Mouse (Mus musculus) heart, postnatal 0 days (tissue): ENCODE results near the gene Gm20379. TPM values are rescaled to one million over a fixed set of nuclear protein-coding genes. Genes with fewer than 3 reads are reported as not detected.

ENCODE experiments used
- ATAC-seq: fragments of 200-750 bp; cut with Nextera tagmentation; 2 replicates; pipeline ENCODE4 v1.8.0; 2017; ENCODE audit warnings: low read depth, moderate number of reproducible peaks, moderate library complexity; ENCODE audit not compliant: insufficient read depth
- DNase-seq: peaks from one replicate; pipeline ENCODE4 v3.0.0-alpha.2; 2016; ENCODE audit warnings: low spot score
- H3K27ac ChIP-seq: fragments of 300-500 bp; sonication (generic); 2 replicates; pipeline ENCODE4 v1.5.1; 2014; ENCODE audit warnings: low read depth, mild to moderate bottlenecking
- H3K27me3 ChIP-seq: fragments of 300-500 bp; sonication (generic); 2 replicates; pipeline ENCODE4 v1.6.1; 2014; ENCODE audit warnings: low read length, mixed read lengths; ENCODE audit not compliant: control insufficient read depth, insufficient read depth
- H3K36me3 ChIP-seq: fragments of 300-500 bp; sonication (generic); replicated peaks from 2 replicates; pipeline ENCODE4 v1.6.1; 2014; ENCODE audit warnings: low read length, mixed read lengths; ENCODE audit not compliant: control insufficient read depth, insufficient read depth
- H3K4me1 ChIP-seq: fragments of 300-500 bp; sonication (generic); 2 replicates; pipeline ENCODE4 v1.6.1; 2014; ENCODE audit warnings: antibody characterized with exemption; ENCODE audit not compliant: control insufficient read depth, insufficient read depth
- H3K4me2 ChIP-seq: fragments of 300-500 bp; sonication (generic); 2 replicates; pipeline ENCODE4 v1.6.1; 2014; ENCODE audit warnings: low read depth, mild to moderate bottlenecking, low read length, moderate library complexity
- H3K4me3 ChIP-seq: fragments of 300-500 bp; sonication (generic); 2 replicates; pipeline ENCODE4 v1.5.1; 2014; ENCODE audit warnings: low read depth, low read length
- H3K9ac ChIP-seq: fragments of 300-500 bp; sonication (generic); replicated peaks from 2 replicates; pipeline ENCODE4 v1.6.1; 2014; ENCODE audit warnings: low read depth, low read length, mixed read lengths
- H3K9me3 ChIP-seq: fragments of 300-500 bp; sonication (generic); replicated peaks from 2 replicates; pipeline ENCODE4 v1.6.1; 2016; ENCODE audit warnings: low read length; ENCODE audit not compliant: control insufficient read depth
- CTCF ChIP-seq: IDR thresholded peaks from 2 replicates; pipeline ENCODE4 v1.5.1; 2016; ENCODE audit warnings: antibody characterized with exemption, control low read depth, low read depth
- EP300 ChIP-seq: IDR thresholded peaks from 2 replicates; pipeline ENCODE4 v1.6.1; 2016; ENCODE audit warnings: antibody characterized with exemption, low read depth
- WGBS: fragments of 180-500 bp; shearing (Covaris S2); extraction: QIAGEN DNeasy Blood & Tissue Kit; methylation state at CpG from one replicate; pipeline ENCODE4 v1.1.7; 2014; 5-methylcytosine and 5-hydroxymethylcytosine counted together
- polyA plus RNA-seq: library from polyadenylated mRNA; unstranded; fragments of >200 nt; fragmentation: Nextera tagmentation; extraction: Ambion mirVana; gene quantifications from 2 replicates; pipeline ENCODE4 v1.2.1, GENCODE M21; 2015
- total RNA-seq: library from RNA; depleted of rRNA; stranded (reverse); fragments of >200 nt; gene quantifications from 2 replicates; pipeline ENCODE4 v1.2.3, GENCODE M21; 2014; ENCODE audit warnings: low replicate concordance; rRNA removed

Gm20379 gene
- total RNA-seq (not detected in 2 replicates), polyA plus RNA-seq (0.12 and 0.31 TPM in 2 replicates)

- no peak within 1 kb of the TSS for H3K4me3 ChIP-seq
- no peak for TF ChIP-seq CTCF
- ATAC-seq (no peak), DNase-seq (no peak)
- H3K27ac ChIP-seq = no peak within 1 kb of the TSS
- H3K9ac ChIP-seq = no peak within 1 kb of the TSS
- no peak within 1 kb of the TSS for H3K4me2 ChIP-seq
- H3K36me3 ChIP-seq = peaks cover 21% of the 10 kb centered on the region
- no peaks in the 10 kb centered on the region for H3K9me3 ChIP-seq
- WGBS = 95% methylated on average over 11 of the region's 11 CpGs
- no peaks in the 10 kb centered on the region for H3K27me3 ChIP-seq
- H3K4me1 ChIP-seq = no peaks in the 10 kb centered on the region
Observed at GRCm38 (mm10) chr13:92305680-92306079, at the start of gene Gm20379. Gm20379 (plus strand) TSS chr13:92305980.

- Histone ChIP-seq H3K4me2 (no peak overlapping the region), H3K36me3 (peaks cover 6% of the 10 kb centered on the region), H3K9ac (no peak overlapping the region), H3K4me3 (no peak overlapping the region), H3K4me1 (no peaks in the 10 kb centered on the region), H3K27ac (no peak overlapping the region), H3K9me3 (no peaks in the 10 kb centered on the region), H3K27me3 (no peaks in the 10 kb centered on the region)
- 59% methylated on average over 5 of the region's 5 CpGs for WGBS
- ATAC-seq = no peak
- TF ChIP-seq EP300 (no peak), CTCF (no peak)
- DNase-seq = no peak
Observed at GRCm38 (mm10) chr13:92261329-92261728, 44.5 kb upstream of the Gm20379 start.

- no peaks in the 10 kb centered on the region for H3K9me3 ChIP-seq
- 83% methylated on average over 6 of the region's 6 CpGs for WGBS
- no peak overlapping the region for H3K9ac ChIP-seq
- H3K4me3 ChIP-seq = no peak overlapping the region
- ATAC-seq (no peak), DNase-seq (no peak)
- no peaks in the 10 kb centered on the region for H3K27me3 ChIP-seq
- TF ChIP-seq EP300 (no peak), CTCF (no peak)
- no peak overlapping the region for H3K4me2 ChIP-seq
- H3K27ac ChIP-seq = no peak overlapping the region
- peaks cover 6% of the 10 kb centered on the region for H3K36me3 ChIP-seq
- H3K4me1 ChIP-seq = no peaks in the 10 kb centered on the region
Observed at GRCm38 (mm10) chr13:92263566-92263965, 42.2 kb upstream of the Gm20379 start.

GRCm38 (mm10) chr13:92267076-92267475 is 38.7 kb upstream of the Gm20379 start:
- ATAC-seq (no peak), DNase-seq (no peak)
- Histone ChIP-seq H3K27me3 (no peaks in the 10 kb centered on the region), H3K27ac (no peak overlapping the region), H3K4me2 (no peak overlapping the region), H3K4me3 (no peak overlapping the region), H3K36me3 (peaks cover 6% of the 10 kb centered on the region), H3K9ac (no peak overlapping the region), H3K9me3 (no peaks in the 10 kb centered on the region), H3K4me1 (no peaks in the 10 kb centered on the region)
- 69% methylated on average over 3 of the region's 3 CpGs for WGBS
- TF ChIP-seq EP300 (no peak), CTCF (peak; percentile 22; the same call in 1 of the 2 replicates)

- no peaks in the 10 kb centered on the region for H3K36me3 ChIP-seq
- H3K9me3 ChIP-seq = no peaks in the 10 kb centered on the region
- H3K4me1 ChIP-seq = 0 out of 2 replicates have a peak, but pooled peaks cover 8% of the 10 kb centered on the region
- ATAC-seq = peak; percentile 74
- H3K4me2 ChIP-seq = peak overlapping the region; percentile 41
- no peaks in the 10 kb centered on the region for H3K27me3 ChIP-seq
- DNase-seq = peak; percentile 87
- WGBS = 12% methylated on average over 14 of the region's 14 CpGs
- TF ChIP-seq EP300 (no peak), CTCF (no peak)
- H3K27ac ChIP-seq = peak overlapping the region; percentile 30
- no peak overlapping the region; the same call in 1 of the 2 replicates for H3K9ac ChIP-seq
- H3K4me3 ChIP-seq = peak overlapping the region; percentile 4; the same call in 1 of the 2 replicates
Observed at GRCm38 (mm10) chr13:92274274-92275198, 31.2 kb upstream of the Gm20379 start.
